Mouse (Mus musculus): Measurements from ENCODE around the gene Atrnl1.

- TF ChIP-seq POLR2A (IDR thresholded peaks at IDR 0.05; ENCODE audit: low read depth, low read length) (no peak), CTCF (IDR thresholded peaks at IDR 0.05; ENCODE audit: extremely low read depth, insufficient read depth, insufficient read length, insufficient replicate concordance) (no peak)
Measured at GRCm38 (mm10) chr19:58029661-58030060, 418.8 kb downstream of the Atrnl1 start.
